Mouse (Mus musculus) adrenal gland, adult 8-10 months (tissue): Measurements from ENCODE around the gene Zfhx2. TPM values are rescaled to one million over a fixed set of nuclear protein-coding genes. Genes with fewer than 3 reads are reported as not detected.
A peak's percentile ranks its signal among the peaks of the same experiment; 100 is the strongest.

Source experiments
- DNase-seq: peaks from one replicate; pipeline ENCODE4 v3.0.0; 2022
- total RNA-seq, 4 experiments: library from RNA; stranded (reverse); gene quantifications; 2 replicates each; pipeline ENCODE4 v1.2.4; 2022

The Zfhx2 gene
- 10 to 100 TPM in 2 of 4 experiments, 1 to 10 TPM in 2; 6.9 to 17.8 (median 11.7) TPM for total RNA-seq

DNA sequence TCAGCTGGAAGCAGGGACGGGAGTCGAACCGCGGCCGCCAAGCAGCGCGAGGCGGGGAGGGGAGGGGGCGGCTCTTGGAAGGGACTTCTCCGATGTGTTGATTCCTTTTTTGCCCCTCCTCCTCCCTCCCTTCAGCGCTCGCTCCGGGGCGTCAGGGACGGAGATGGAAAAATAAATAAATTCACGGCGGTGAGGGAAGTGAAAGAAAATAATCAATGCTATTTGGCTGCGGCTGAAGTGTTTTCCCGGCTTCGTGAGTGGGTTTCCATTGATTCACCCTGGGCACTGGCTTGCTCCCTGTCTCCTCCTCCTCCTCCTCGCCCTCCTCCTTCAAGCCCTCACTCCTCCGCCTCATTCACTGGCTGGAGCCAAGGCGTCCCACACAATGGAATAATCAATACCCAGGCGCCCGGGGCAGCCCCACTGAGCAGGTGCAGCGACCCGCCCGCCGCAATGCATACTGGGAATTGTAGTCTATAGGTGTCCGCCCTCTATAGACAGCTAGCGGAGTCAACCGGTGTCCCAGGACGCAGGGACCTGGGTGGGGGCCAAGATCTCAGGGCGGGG, at the start of gene Zfhx2:
Gene Zfhx2 (minus strand): TSS at position 314 of the 567 bp plus-strand sequence.
- peak; percentile 95 for DNase-seq

- DNase-seq, result no peak
Observed at GRCm38 (mm10) chr14:55139313-55139712, 47.2 kb upstream of the Zfhx2 start.

GRCm38 (mm10) chr14:55135676-55136075, 43.6 kb upstream of the Zfhx2 start:
- DNase-seq, result no peak

GRCm38 (mm10) chr14:55126521-55126920, 34.4 kb upstream of the Zfhx2 start:
- no peak for DNase-seq

- DNase-seq, result no peak
Observed at GRCm38 (mm10) chr14:55125711-55126110, 33.6 kb upstream of the Zfhx2 start.

DNA sequence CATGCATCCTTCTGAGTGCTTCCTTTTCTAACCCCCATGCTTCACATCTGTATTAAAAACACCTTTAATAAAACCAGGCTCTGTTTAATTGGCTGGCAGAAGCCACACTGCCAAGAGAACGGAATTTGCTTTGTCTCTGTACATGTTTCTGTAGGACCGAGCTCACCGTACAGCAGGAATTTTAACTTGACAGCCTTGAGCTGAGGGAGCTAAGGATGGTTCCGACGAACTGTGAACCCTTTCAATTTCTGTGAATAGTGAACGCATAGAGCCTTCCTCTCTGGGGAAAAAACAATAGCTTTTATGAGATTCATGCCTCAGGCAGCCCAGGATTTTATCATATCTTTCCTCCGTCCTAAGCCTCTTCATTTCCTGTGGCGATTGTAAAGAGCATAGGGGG, 30.2 kb upstream of the Zfhx2 start:
- DNase-seq, result no peak

GRCm38 (mm10) chr14:55121947-55122346, 29.8 kb upstream of the Zfhx2 start:
- peak; percentile 72 for DNase-seq

GRCm38 (mm10) chr14:55119421-55120134, 27.5 kb upstream of the Zfhx2 start:
- DNase-seq, result no peak

- no peak for DNase-seq
Observed at GRCm38 (mm10) chr14:55118852-55119251, 26.7 kb upstream of the Zfhx2 start.

- no peak for DNase-seq
Observed at GRCm38 (mm10) chr14:55116425-55117200, 24.5 kb upstream of the Zfhx2 start, which contains the start of gene Jph4. Gene Jph4 (minus strand): TSS chr14:55116935.

DNA sequence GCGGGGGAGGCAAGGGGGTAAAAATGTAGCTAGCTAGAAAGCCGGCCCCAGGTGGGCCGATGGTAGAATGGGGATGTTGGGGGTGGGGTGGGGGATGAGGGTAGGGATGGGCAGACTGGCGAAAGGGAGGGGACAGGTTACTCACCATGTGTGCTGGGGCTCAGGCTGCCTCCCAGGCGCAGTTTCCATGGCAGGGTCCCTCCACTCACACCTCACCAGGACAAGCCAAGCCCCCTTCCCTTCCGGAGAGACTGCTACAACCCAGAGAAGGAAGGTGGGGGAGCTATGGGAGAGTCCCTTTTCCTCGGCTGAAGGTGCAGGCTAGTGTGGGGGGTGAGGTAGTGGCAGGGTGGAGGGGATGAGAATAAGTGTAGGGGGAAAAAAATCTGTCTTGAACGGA, 23.7 kb upstream of the Zfhx2 start:
- no peak for DNase-seq

GRCm38 (mm10) chr14:55114759-55115701, 22.9 kb upstream of the Zfhx2 start:
- no peak for DNase-seq

DNA sequence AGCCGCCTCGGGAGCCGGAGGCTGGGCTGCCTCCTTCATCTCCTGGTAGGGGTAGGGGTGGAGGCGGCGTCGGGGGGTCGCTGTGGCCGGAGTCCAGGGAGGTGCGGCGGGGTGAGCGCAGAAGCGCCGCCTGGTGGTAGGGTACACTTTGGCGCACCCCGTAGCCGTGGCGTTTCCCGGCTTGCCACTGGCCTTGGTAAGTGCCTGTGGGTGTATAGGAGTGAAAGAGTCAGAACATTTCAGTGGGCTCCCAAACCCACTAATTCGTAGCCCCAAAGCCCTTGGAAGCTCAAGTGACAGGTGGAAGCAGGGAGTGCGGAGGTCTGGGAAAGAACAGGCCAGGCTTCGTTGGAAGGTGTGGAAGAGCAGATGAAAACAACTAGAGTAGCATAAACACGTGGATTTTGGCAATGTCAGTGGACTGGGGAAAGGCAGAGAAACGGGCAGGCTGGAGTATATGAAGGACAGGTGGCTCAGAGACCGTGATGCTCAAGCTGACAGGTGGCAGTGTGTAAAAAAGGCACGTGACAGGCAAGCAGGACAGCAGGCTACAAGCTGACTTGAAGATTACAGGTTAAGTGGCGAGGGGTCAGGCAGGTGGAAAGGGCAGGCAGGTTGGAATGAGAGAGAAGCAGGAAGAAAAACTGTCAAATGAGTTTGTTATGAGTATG, 22.0 kb upstream of the Zfhx2 start:
- no peak for DNase-seq

GRCm38 (mm10) chr14:55113351-55113974, 21.3 kb upstream of the Zfhx2 start:
- no peak for DNase-seq

DNA sequence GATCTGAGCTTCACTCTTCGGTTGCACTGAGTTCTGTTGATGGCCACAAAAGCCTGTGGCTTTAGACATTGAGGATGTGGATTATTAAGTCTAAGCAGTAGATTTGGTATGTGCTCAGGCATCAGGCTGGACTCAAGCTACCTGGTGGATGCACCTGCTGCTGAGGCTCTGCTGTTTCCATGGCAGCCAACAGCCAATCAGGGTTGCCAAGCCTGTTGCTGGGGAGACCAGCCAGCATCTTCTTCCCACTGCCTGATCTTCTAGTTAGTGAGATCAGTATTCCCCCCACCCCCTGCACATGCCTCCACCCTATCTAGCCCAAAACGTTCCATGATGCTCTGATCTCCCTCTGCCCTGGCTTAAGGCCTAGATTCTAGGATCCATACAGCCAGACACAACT, 19.6 kb upstream of the Zfhx2 start:
- no peak for DNase-seq

GRCm38 (mm10) chr14:55110076-55110475, 18.0 kb upstream of the Zfhx2 start:
- DNase-seq, result no peak

GRCm38 (mm10) chr14:55109048-55109873, 17.1 kb upstream of the Zfhx2 start:
- no peak for DNase-seq

GRCm38 (mm10) chr14:55108202-55108870, 16.2 kb upstream of the Zfhx2 start:
- DNase-seq, result no peak

DNA sequence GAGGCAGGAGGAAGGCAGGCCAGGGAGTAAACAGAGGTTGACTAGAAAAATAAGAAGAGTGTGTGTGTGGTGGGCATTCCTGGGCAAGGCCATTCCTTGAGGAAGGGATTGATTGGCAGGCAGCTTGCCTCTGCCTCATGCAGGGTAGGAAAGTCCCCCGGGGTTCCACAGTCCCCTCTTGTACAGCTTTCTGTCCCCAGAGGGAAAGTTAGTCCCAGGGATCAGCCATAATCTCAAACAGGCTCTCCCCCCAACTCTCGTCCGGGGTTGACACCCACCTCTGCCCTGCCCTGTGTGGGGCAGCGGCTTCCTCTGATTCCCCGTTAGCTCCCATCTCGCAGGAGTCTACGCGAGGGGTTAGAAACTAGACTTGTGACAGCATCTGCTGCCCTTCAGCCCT, 14.9 kb upstream of the Zfhx2 start:
- DNase-seq, result no peak
